Mouse (Mus musculus) neural tube, embryonic 13.5 days (tissue): ENCODE data around the gene Hjurp. TPM values are rescaled to one million over a fixed set of nuclear protein-coding genes. Genes with fewer than 3 reads are reported as not detected.

Source experiments
- ATAC-seq: fragments of 200-750 bp; cut with Nextera tagmentation; 2 replicates; pipeline ENCODE4 v1.8.0; 2017; ENCODE audit warnings: low read depth, mild to moderate bottlenecking, moderate TSS enrichment, moderate library complexity
- H3K27ac ChIP-seq: fragments of 300-500 bp; sonication (generic); replicated peaks from 2 replicates; pipeline ENCODE4 v1.5.1; 2015; ENCODE audit warnings: moderate library complexity, mild to moderate bottlenecking, inconsistent platforms
- H3K27me3 ChIP-seq: fragments of 300-500 bp; sonication (generic); 2 replicates; pipeline ENCODE4 v1.6.1; 2015; ENCODE audit warnings: mild to moderate bottlenecking, inconsistent platforms
- H3K36me3 ChIP-seq: fragments of 300-500 bp; sonication (generic); 2 replicates; pipeline ENCODE4 v1.6.1; 2015; ENCODE audit warnings: mild to moderate bottlenecking, inconsistent platforms
- H3K4me1 ChIP-seq: fragments of 300-500 bp; sonication (generic); replicated peaks from 2 replicates; pipeline ENCODE4 v1.6.1; 2015; ENCODE audit warnings: inconsistent platforms
- H3K4me2 ChIP-seq: fragments of 300-500 bp; sonication (generic); 2 replicates; pipeline ENCODE4 v1.6.1; 2015; ENCODE audit warnings: inconsistent platforms, mild to moderate bottlenecking, moderate library complexity
- H3K4me3 ChIP-seq: fragments of 300-500 bp; sonication (generic); 2 replicates; pipeline ENCODE4 v1.5.1; 2015; ENCODE audit warnings: mild to moderate bottlenecking, inconsistent platforms
- H3K9ac ChIP-seq: fragments of 300-500 bp; sonication (generic); 2 replicates; pipeline ENCODE4 v1.6.1; 2015; ENCODE audit warnings: moderate library complexity, mild to moderate bottlenecking, inconsistent platforms
- H3K9me3 ChIP-seq: fragments of 300-500 bp; sonication (generic); 2 replicates; pipeline ENCODE4 v1.6.1; 2016; ENCODE audit warnings: inconsistent platforms
- WGBS: fragments of 180-500 bp; shearing (Covaris S2); methylation state at CpG from one replicate; pipeline ENCODE4 v1.1.7; 2015; 5-methylcytosine and 5-hydroxymethylcytosine counted together
- polyA plus RNA-seq: library from polyadenylated mRNA; unstranded; fragments of >200 nt; fragmentation: Nextera tagmentation; extraction: Ambion mirVana; gene quantifications from 2 replicates; pipeline ENCODE4 v1.2.1, GENCODE M21; 2015

Gene Hjurp
- polyA plus RNA-seq, 1 experiment from 2014 or later, result 69.9 TPM

GRCm38 (mm10) chr1:88292057-88292456 lies 14.6 kb upstream of the Hjurp start:
- no peak overlapping the region for H3K4me2 ChIP-seq
- no peak for ATAC-seq
- WGBS, result 53% methylated on average over 2 of the region's 2 CpGs
- H3K4me1 ChIP-seq, result no peaks in the 10 kb centered on the region
- no peaks in the 10 kb centered on the region for H3K36me3 ChIP-seq
- H3K9ac ChIP-seq, result no peak overlapping the region
- H3K27ac ChIP-seq, result no peak overlapping the region
- no peaks in the 10 kb centered on the region for H3K27me3 ChIP-seq
- H3K4me3 ChIP-seq, result no peak overlapping the region
- H3K9me3 ChIP-seq, result peaks cover 66% of the 10 kb centered on the region

- H3K9me3 ChIP-seq, result peaks cover 67% of the 10 kb centered on the region
These were observed 14.1 kb upstream of the Hjurp start for GRCm38 (mm10) chr1:88291409-88292005.

DNA sequence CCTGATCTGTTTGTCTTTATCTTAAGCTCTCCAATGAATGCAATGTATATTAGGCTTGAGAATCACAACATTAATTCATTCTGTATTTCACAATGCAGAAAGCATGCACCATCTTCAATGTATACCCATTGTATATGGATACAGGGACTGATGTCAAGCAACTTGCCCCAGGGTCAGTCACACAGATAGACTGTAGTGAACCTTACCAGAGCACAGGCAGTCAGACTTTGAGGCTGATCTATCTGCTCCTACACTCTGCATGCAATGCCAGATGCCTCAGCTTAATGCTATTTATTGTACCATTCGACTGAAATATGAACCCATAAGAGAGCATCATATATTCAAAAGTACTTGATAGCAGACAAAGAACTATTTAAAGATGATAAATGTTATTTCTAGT lies 13.1 kb upstream of the Hjurp start:
- H3K4me2 ChIP-seq, result no peak overlapping the region
- no peaks in the 10 kb centered on the region for H3K4me1 ChIP-seq
- no peak overlapping the region for H3K27ac ChIP-seq
- H3K9me3 ChIP-seq, result peaks cover 67% of the 10 kb centered on the region
- 65% methylated on average over 1 of the region's 1 CpGs for WGBS
- H3K27me3 ChIP-seq, result no peaks in the 10 kb centered on the region
- no peak overlapping the region for H3K9ac ChIP-seq
- no peaks in the 10 kb centered on the region for H3K36me3 ChIP-seq
- H3K4me3 ChIP-seq, result no peak overlapping the region
- no peak for ATAC-seq

More at GRCm38 (mm10) chr1:88291409-88292005, 14.1 kb upstream of the Hjurp start:
- Histone ChIP-seq H3K36me3 (no peaks in the 10 kb centered on the region), H3K27me3 (no peaks in the 10 kb centered on the region), H3K4me2 (no peak overlapping the region), H3K27ac (no peak overlapping the region), H3K4me1 (no peaks in the 10 kb centered on the region), H3K9ac (no peak overlapping the region), H3K4me3 (no peak overlapping the region)
- ATAC-seq, result no peak
- 64% methylated on average over 3 of the region's 3 CpGs for WGBS

DNA sequence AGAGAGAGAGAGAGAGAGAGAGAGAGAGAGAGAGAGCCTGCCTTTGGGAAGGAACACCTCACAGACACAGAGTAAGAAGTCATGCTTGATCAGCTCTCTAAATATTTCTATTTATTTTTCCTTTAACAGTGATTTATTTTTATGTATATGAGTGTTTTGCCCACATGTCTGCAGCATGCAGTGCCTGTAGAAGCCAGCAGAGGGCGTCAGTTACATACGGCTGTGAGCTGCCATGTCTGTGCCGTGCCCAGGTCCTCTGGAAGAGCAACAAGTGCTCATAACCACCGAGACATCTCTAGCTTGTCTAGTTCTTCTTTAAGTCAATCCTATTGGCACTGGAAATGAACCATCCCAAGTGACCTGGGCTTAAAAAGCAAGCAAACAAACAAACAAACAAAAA lies 12.5 kb upstream of the Hjurp start:
- H3K9me3 ChIP-seq, result peaks cover 68% of the 10 kb centered on the region
- ATAC-seq, result no peak
- H3K4me2 ChIP-seq, result no peak overlapping the region

DNA sequence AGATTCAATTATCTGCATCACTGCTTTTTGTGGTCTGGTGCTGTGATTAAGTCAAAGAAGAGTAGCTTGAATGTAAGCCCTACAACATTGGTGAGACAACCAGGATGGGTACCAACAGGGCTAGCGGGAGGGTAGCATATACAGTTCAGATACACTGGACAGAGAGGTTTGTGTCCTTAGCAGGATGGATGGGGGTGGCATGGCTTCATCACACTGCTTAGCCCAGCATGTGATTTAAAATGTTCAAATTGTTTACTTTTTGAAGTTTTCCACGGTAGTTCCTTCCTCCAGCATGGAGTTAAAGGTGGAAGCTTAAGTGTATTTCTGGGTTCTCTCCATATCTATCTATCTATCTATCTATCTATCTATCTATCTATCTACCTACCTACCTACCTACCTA lies 11.7 kb upstream of the Hjurp start:
- no peak overlapping the region for H3K27ac ChIP-seq
- H3K4me1 ChIP-seq, result no peaks in the 10 kb centered on the region
- no peak overlapping the region for H3K4me3 ChIP-seq
- H3K9me3 ChIP-seq, result peaks cover 70% of the 10 kb centered on the region
- WGBS, result 44% methylated on average over 2 of the region's 2 CpGs
- no peak for ATAC-seq
- no peak overlapping the region for H3K4me2 ChIP-seq
- H3K9ac ChIP-seq, result no peak overlapping the region
- no peaks in the 10 kb centered on the region for H3K36me3 ChIP-seq
- no peaks in the 10 kb centered on the region for H3K27me3 ChIP-seq

More for the DNA sequence above, 12.5 kb upstream of the Hjurp start:
- Histone ChIP-seq H3K4me3 (no peak overlapping the region), H3K4me1 (no peaks in the 10 kb centered on the region), H3K27me3 (no peaks in the 10 kb centered on the region), H3K36me3 (no peaks in the 10 kb centered on the region), H3K9ac (no peak overlapping the region), H3K27ac (no peak overlapping the region)
- 44% methylated on average over 4 of the region's 4 CpGs for WGBS

DNA sequence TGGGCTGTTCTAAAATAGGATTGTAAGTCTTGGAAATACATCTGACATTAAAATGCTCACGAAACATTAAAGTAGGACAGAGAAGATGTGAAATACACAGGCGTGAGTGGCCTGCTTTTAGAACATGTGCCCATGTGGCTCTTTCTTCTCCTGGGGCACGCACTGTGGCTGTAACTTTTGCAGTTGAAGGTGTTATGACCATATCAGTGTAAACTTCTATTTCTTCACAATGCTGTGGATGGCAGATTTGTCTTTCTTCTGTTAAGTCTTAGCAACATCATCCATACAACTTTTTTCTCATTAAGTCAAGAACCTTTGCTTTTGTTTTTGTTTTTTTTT lies 11.3 kb upstream of the Hjurp start:
- no peak for ATAC-seq
- no peaks in the 10 kb centered on the region for H3K36me3 ChIP-seq
- no peaks in the 10 kb centered on the region for H3K27me3 ChIP-seq
- H3K4me1 ChIP-seq, result no peaks in the 10 kb centered on the region
- 75% methylated on average over 3 of the region's 3 CpGs for WGBS
- no peak overlapping the region for H3K4me3 ChIP-seq
- no peak overlapping the region for H3K4me2 ChIP-seq
- H3K27ac ChIP-seq, result no peak overlapping the region
- peaks cover 73% of the 10 kb centered on the region for H3K9me3 ChIP-seq
- no peak overlapping the region for H3K9ac ChIP-seq

- H3K27me3 ChIP-seq, result no peaks in the 10 kb centered on the region
- no peaks in the 10 kb centered on the region for H3K36me3 ChIP-seq
- H3K4me3 ChIP-seq, result no peak overlapping the region
- H3K4me2 ChIP-seq, result no peak overlapping the region
- H3K9ac ChIP-seq, result no peak overlapping the region
- ATAC-seq, result no peak
- no peak overlapping the region for H3K27ac ChIP-seq
- H3K4me1 ChIP-seq, result no peaks in the 10 kb centered on the region
- WGBS, result 45% methylated on average over 3 of the region's 3 CpGs
- peaks cover 79% of the 10 kb centered on the region for H3K9me3 ChIP-seq
These were observed 10.8 kb upstream of the Hjurp start for GRCm38 (mm10) chr1:88288056-88288788.

DNA sequence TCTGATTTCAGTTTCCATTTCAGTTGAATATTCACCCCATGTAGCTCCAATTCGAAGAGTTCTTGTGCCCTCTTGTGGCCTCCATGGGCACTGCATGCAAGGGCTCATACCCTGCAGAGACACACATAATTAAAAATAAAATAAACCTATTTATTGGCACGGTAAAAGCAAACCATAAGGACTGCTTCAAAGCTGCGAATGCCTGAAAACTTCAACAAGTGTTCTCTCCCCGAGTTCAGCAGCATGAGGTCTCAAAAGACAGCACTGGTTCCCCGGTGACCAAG lies 10.2 kb upstream of the Hjurp start:
- ATAC-seq, result no peak
- Histone ChIP-seq H3K4me3 (no peak overlapping the region), H3K27ac (no peak overlapping the region), H3K4me2 (no peak overlapping the region), H3K4me1 (no peaks in the 10 kb centered on the region), H3K36me3 (no peaks in the 10 kb centered on the region), H3K9ac (no peak overlapping the region), H3K9me3 (peaks cover 84% of the 10 kb centered on the region), H3K27me3 (no peaks in the 10 kb centered on the region)
- 34% methylated on average over 5 of the region's 5 CpGs for WGBS

DNA sequence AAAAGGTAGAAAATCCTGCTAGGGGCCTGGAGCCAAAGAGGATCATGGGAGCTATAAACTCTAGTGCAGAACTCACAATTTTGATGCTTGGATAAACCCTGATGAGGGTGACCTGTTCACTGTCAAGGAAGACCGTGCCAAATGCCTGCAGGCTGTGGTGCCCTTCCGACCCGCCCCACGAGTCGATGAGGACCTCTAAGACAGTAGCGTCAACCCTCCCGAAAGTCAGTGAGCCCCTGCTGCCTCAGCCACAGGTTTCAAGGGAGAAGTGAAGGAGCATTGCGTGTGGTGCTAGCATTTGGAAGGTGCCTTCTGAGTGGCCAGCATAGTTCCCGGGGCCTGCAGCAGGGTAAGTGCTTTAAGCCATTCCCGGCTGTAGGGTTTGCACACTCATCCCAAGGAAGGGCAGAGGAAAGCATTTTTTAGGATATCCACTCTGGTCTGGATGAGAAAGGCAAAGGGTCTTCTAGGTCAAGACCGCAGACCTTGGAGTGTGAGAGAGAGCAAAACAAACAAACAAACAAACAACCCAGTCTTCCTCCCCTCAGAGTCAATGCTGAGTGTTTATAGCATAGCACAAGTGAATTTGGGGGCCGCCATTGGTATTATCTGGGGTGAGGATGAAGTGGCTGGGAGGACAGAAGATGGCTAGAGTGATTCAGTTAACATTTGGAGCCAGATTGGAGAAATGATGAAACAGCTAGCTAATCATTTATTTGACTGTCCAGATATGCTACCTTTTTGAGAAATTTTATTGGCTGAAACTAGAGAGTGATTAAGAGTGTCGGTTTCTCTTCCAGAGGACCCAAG lies 9.7 kb upstream of the Hjurp start:
- 73% methylated on average over 13 of the region's 13 CpGs for WGBS
- Histone ChIP-seq H3K9ac (no peak overlapping the region), H3K27ac (no peak overlapping the region), H3K9me3 (peaks cover 84% of the 10 kb centered on the region), H3K36me3 (no peaks in the 10 kb centered on the region), H3K4me1 (no peaks in the 10 kb centered on the region), H3K4me3 (no peak overlapping the region), H3K4me2 (no peak overlapping the region), H3K27me3 (no peaks in the 10 kb centered on the region)
- ATAC-seq, result no peak

DNA sequence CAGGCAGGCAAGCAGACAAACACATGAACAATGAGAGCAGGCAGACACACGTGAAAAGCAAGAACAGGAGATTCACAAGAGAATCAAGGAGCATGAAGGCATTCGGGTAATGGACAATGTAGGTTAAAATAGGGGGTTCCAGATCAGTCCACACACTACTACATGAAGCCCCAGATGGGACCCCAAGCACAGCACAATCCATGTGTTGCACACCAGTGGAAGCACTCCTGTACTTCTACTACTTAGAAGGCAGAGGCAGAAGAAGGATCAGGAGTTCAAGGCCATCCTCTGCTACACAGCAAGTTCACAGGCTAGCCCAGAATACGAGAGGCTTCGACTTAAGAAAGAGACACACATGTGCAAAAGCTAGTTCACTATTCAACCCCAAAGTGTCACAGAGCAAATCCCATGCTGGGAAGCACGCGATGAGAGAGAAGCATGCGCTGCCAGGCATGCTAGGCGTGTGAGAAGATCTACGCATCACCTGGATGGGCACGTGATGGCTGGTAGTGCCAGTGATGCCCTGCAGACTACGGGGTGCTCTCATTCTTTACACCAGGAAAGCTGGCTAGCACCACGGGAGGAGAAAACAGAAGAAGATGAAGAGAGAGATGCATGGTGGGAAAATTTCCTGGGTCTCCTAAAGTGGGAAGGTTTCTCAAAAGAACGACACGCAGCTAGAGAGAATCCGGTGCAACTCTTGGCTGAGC lies 8.9 kb upstream of the Hjurp start:
- Histone ChIP-seq H3K4me1 (no peaks in the 10 kb centered on the region), H3K9me3 (peaks cover 81% of the 10 kb centered on the region), H3K27ac (no peak overlapping the region), H3K9ac (no peak overlapping the region), H3K36me3 (no peaks in the 10 kb centered on the region), H3K27me3 (no peaks in the 10 kb centered on the region), H3K4me2 (no peak overlapping the region), H3K4me3 (no peak overlapping the region)
- WGBS, result 83% methylated on average over 15 of the region's 15 CpGs
- ATAC-seq, result no peak

- Histone ChIP-seq H3K4me1 (no peaks in the 10 kb centered on the region), H3K9me3 (peaks cover 77% of the 10 kb centered on the region), H3K27ac (no peak overlapping the region), H3K9ac (no peak overlapping the region), H3K4me2 (no peak overlapping the region), H3K36me3 (no peaks in the 10 kb centered on the region), H3K27me3 (no peaks in the 10 kb centered on the region), H3K4me3 (no peak overlapping the region)
- ATAC-seq, result no peak
- WGBS, result 70% methylated on average over 5 of the region's 5 CpGs
These were observed 8.2 kb upstream of the Hjurp start for GRCm38 (mm10) chr1:88285652-88286051.

DNA sequence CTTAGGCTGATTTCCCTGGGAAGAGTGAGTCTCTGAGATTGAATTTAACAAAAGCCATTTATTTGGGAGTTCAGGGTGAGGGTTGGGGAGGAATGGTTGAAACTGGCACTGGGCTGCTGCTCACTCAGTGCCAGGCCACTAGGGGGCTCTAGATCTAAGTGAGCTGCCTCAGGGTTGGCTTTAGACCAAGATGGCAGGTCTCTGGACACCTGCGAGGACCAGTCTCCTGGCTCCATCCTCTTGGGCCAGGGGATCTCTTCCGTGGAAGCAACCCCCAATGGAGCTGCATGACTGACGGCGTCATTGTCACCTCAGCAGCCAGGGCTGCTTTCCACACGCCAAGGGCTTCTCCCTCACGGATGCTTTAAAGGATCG lies 7.5 kb upstream of the Hjurp start:
- Histone ChIP-seq H3K27ac (no peak overlapping the region), H3K36me3 (no peaks in the 10 kb centered on the region), H3K4me2 (no peak overlapping the region), H3K4me3 (no peak overlapping the region), H3K9me3 (peaks cover 70% of the 10 kb centered on the region), H3K9ac (no peak overlapping the region), H3K4me1 (no peaks in the 10 kb centered on the region), H3K27me3 (no peaks in the 10 kb centered on the region)
- WGBS, result 62% methylated on average over 7 of the region's 7 CpGs
- no peak for ATAC-seq
